Mouse (Mus musculus) v-Abl transformed pro-B cells (cell line): Measurements from ENCODE around the gene Vezt.

Experiments used
- in situ Hi-C, 2 experiments: fragments of 400-800 bp; cut with MboI; formaldehyde crosslinking; loops; one replicate each; pipeline ENCODE4 v1.15.1; 2025; ENCODE audit not compliant: unreplicated experiment in 2 of 2

Gene Vezt

DNA sequence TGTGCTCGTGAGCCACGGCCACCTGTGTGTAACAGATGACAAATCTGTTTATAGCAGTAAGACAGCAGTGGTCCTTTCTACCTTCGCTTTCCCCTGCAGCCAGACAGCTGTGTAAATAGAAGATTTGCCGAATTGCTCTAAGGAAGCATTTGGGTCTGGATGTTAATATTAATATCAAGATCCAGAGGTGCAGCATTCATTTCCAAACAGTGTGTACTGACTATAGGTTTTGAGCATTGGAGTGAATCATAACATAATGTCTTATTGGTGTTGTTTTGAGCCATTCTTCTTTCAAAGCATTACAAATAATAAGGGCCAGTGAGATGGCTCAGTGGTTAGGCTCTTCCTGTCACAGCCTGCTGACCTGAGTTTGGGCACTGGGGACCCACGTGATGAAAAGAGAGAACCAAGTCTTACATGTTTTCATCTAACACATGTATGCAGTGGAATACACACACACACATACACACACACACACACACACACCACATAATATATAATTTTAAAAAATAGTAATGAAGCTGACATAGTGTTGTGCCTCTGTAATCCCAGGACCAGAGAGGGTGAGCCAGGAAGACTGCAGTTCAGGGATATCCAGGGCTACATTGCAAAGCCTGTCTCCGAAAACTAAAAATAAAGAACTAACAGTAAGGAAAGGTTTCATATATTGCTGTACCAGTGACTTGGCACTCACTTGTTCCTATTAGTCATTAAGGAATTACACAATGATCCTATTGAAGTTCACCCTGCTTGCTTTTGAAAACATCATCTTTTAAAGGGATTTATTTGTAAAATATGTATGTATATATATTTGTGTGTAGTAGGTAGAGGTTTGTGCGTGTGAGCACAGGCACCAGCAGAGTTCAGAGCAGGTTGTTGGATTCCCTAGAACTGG is 3.0 kb upstream of the Vezt start:
- in situ Hi-C loops = loop anchor here in 1 of 2 experiments (5.0 kb wide), 1 partner anchor 84 kb away; no protein-coding TSS in a partner anchor

DNA sequence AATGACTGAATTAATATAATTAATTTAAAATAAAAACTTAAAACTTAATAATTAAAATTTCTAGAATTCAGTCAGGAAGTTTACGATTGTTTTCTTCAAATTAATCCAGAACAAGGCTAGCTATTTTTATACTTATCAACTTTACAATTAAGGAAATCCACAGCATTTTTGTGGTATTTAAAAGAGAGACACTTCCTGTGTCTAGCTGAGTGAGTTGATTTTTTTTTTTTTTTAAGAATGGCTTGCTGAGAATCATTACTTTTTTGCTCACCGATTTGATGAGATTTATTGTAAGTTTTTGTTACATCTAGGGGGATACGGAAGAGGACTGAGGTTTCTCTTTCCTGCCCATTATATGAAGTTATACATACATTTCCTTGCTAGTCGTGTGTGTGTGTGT is 2.0 kb upstream of the Vezt start:
- in situ Hi-C loops = loop anchor here in 1 of 2 experiments (5.0 kb wide), 1 partner anchor 85 kb away; no protein-coding TSS in a partner anchor

DNA sequence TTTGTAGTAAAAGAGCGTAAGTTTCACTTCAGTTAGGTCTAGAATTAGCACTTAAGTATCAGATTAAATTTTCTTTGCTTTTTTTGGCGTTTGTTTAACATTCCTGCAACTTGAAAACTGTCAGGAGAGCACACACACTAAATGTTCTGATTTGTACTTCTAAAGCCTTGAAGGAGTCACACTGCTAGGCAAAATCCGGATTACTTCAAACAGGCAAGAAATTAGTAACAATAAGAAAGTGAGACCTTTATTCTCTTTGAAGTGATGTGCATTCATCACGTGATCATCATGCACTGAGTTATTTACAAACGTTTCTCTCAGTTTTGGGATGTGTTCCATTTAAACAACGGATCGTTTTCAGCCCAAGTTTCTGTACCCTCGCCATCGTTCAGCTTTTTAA is 1.6 kb upstream of the Vezt start:
- in situ Hi-C loops = loop anchor here in 1 of 2 experiments (5.0 kb wide), 1 partner anchor 85 kb away; no protein-coding TSS in a partner anchor

DNA sequence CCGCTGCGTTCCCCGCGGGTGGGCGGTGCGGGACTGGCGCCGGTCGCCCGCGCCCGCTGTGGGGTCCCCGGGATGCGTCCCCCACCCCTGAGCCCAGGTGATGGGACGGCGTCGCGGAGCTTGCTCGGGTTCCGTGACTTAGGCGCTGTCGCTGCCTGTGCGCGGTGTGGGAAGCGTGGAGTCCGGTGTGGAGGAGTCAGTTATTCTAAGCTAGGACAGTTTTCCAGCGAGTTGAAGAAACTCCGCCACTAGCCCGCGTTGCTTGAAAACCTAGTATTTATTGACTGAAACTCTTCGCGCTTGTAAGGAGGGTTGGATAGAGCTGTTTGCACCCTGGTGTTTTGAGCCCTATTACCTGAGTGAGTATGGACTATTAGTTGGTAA is 750 bp upstream of the Vezt start:
- in situ Hi-C loops = loop anchor here in 1 of 2 experiments (5.0 kb wide), 1 partner anchor 86 kb away; no protein-coding TSS in a partner anchor

DNA sequence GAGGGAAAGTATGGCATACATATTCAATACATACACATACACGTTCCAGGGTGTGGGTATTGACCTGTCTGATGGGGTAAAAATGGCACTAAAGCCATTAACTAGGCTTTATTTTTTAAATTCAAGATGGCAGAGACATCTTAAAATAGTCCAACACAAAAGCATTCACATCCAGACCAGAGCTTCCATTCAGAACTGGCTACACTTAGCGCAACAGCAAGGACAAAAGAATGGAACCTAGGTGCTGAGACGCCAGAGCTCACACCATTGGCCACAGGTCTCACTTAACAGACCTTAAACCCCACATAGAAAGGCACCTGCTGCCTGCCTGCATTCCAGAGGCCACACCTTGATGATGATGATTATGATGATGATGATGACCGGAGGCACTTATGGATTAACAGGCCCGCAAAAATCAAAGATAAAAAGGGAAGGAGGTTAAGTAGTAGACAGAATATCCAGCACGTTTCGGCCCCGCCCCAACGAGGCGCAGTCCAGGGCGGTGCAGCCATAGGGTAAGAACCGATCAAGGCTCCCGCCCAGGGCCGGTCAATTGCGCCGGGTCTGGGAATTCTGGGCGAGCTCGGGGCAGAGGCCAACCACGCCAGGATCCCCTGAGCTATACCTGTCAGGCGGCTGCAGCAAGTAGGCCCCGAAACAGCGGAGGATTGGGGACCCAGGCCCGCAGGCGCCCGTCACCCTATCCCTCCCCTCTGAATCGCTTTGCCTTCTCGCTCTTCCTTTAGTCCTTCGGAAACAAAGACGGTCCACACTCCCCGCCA is 550 bp downstream of the Vezt start:
- in situ Hi-C loops = loop anchor here (5.0 kb wide), 2 partner anchors 82 to 87 kb away; no protein-coding TSS in a partner anchor

DNA sequence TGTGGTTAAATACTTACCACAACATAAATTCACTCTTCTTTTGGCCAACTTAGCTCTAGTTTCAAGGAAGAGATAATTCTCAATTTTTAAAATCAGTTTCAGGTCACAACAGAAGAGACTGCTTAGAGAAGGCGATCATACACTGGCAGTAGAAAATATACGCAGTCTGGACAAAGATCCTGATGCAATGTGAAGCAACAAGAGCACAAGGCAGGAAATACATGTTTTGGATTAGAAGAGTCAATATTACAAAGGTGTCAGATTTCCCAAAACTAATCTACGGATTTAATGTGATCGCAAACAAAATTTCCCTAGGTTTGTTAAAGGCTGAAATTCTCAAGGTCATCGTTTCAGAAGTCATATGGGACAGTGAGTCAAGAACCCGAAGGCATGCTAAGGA is 4.5 kb downstream of the Vezt start:
- in situ Hi-C loops = loop anchor here in 1 of 2 experiments (5.0 kb wide), 1 partner anchor 86 kb away; no protein-coding TSS in a partner anchor

DNA sequence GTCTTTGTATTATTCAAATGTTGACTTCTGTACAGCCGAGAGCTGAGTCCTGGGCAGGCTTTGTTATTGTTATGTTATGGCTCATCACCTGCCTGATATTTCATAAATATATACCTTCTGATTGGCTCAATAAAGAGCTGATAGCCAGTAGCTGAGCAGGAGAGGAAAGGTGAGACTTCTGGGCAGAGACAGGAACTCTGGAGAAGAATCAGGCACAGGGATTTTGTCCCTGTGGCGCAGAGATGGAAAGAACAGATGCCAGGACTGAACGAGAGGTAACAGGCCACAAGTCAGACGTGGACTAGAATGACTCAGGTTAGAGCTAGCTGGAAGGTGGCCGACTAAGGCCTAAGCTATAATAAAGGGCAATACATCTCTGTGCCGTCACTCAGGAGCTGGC is 7.1 kb downstream of the Vezt start:
- in situ Hi-C loops = loop anchor here in 1 of 2 experiments (10.0 kb wide), 1 partner anchor 926 kb away; no protein-coding TSS in a partner anchor

DNA sequence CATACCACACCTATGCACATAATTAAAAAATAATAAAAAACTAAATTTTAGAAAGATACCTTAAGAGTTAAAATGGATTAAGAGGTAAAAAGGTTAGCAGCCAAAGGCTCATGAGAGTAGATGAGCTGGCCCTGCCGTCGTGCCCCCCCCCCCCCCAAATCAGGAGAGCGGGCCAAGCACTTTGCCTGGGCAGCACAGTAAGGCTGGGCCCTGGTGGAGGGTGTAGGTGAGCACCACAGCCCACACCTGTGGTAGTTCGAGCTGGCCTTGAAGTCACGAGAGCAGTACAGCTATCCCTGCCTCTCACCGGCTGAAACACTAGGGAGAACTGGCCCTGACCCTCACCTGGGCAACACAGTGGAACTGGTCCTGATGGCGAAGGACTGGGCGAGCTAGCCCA is 10.5 kb downstream of the Vezt start:
- in situ Hi-C loops = loop anchor here in 1 of 2 experiments (10.0 kb wide), 1 partner anchor 930 kb away; no protein-coding TSS in a partner anchor

DNA sequence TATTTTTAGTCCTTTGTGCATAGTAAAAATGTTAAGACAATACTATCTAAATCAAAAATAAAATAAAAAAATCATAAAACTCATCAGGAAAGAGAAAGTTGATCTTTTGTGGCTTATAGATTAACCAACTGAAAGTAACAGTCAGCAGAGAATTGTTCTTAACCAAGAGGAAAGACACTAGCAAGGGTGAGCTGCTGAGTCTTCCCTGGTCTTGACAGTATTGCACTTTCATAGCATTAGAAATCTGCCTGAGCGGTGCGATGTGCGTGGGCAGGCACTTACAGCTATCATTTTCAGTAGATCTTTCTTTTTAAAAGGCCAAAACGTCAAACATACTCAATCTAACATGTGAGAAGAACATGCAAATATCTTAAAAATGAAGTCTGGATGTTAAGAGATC is 14.6 kb downstream of the Vezt start:
- in situ Hi-C loops = loop anchor here in 1 of 2 experiments (10.0 to 25.0 kb wide), 2 partner anchors 434 to 934 kb away; partner anchors contain the start of gene Snrpf

DNA sequence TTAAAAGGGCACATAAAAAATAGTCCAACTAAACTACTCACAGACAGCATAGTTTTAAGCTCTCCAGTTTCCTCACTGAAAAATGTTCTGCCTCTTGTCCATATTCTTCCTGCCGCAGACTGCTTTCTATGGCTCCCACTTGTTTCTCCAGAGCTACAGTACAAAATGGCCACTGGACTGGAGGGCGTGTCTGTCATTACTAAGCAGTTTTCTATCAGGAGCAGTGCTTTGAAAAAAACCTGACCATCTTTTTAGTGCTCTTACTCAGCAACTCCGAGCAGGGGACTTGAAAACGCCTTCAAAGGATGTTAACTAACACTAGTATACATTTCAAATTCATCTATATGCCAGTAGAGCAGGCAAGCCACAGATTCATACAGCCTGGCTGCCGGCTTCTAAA is 15.0 kb downstream of the Vezt start:
- in situ Hi-C loops = loop anchor here in 1 of 2 experiments (10.0 to 25.0 kb wide), 2 partner anchors 433 to 934 kb away; partner anchors contain the start of gene Snrpf

DNA sequence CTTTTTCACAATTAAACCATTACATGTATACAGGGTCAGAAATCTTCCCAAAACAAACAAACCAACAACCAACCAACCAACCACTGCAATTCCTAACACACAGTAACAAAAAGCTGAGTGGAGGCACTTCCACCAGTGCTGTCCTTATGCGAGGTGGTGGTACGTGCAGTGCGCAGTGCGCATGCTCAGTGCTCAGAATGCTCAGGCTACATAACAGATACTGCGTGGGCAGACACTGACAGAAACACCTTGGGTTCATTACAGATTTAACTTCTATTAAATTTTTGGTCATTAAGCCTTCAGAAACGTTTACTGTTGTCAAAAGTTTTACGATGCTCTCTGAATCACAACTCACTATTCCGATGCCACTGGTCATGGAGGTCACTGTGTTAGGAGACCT is 18.2 kb downstream of the Vezt start:
- in situ Hi-C loops = loop anchor here (10.0 to 25.0 kb wide), 2 partner anchors 203 to 430 kb away; partner anchors contain the start of gene Snrpf (in 1 of the 2)

DNA sequence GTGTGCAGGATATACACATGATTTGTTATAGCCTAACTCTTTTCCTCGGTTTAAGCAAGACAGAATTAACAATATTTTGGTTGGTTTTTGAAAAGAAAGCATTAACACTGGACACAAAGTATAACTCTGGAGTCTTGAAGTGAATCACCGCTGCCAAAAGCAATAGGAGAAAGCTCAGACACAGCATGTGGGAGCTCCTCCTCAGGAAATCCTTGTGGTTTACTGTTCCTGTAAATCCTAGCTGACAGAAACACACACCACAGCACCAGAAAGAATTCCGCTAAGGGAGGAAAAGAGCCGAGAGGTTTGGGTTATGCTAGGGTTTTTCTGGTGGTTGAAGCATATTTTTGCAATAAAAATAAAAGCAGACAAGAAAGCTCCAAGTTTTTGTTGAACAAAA is 21.4 kb downstream of the Vezt start:
- in situ Hi-C loops = loop anchor here (10.0 to 25.0 kb wide), 2 partner anchors 199 to 427 kb away; partner anchors contain the start of gene Snrpf (in 1 of the 2)

DNA sequence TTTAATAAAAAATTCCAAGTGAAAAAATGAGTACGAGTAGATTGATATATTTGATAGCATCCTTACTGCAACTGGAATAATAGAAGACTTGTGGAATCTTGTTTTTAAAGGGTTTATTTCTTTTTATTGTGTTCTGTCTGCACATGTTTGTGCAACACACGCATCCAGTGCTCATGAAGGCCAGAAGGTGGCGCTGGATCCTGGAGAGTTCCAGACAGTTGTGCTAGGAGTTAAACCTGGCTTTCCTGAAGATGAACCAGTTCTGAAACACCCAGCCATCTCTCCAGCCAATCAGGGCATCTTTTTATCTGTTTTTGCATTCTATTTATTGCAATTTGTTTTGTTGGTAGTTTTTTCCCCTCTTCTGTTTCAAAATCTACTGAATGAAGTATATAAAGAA is 22.4 kb downstream of the Vezt start:
- in situ Hi-C loops = loop anchor here (10.0 to 25.0 kb wide), 2 partner anchors 198 to 426 kb away; partner anchors contain the start of gene Snrpf (in 1 of the 2)

DNA sequence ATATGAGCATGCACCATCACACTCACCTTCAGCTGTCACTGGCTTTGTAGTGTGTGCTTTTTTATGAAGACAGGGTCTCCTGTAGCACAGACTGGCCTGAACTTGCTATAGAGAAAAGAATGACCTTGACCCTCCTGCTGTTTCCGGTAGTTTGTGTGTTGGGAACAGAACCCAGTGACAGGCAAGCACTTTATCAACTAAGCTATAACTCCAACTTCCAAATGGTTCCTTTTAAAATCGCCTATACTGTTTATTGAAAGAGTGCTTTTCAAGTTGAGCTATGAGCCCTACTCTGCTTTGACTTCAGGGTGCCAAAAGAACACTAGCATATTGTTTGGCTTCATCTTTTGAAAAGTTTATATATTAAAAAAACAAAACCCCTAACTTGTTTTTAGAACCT is 24.6 kb downstream of the Vezt start:
- in situ Hi-C loops = loop anchor here (10.0 to 25.0 kb wide), 2 partner anchors 196 to 424 kb away; partner anchors contain the start of gene Snrpf (in 1 of the 2)

DNA sequence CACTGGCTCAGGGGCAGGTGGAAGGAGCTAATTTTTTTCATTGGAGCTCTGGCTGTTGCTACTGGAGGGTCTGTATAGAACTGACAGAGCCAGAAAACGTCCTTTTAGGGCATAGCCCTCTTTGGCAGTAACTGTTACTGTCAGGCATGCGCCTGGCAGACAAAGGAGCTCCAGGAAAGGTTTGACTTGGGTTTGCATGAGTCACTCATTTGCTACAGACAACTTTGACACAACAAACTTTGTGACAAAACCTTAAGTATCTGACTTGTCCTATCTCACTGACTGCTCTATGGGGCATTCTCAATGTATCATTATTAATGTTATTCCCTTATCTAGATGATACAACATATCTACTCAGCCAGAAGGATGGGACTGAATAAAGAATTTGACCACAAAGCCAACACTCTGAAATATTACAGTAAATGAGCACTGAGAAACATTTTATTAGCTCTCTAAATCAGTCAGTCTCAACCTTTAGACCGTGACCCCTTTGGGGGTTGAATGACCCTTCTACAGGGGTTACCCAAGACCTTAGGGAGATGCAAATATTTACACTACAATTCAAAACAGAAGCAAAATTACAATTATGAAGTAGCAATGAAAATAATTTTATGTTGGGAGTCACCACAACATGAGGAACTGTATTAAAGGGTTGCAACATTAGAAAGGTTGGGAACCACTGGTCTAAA is 25.5 kb downstream of the Vezt start:
- in situ Hi-C loops = loop anchor here (10.0 to 25.0 kb wide), 2 partner anchors 195 to 423 kb away; partner anchors contain the start of gene Snrpf (in 1 of the 2)

DNA sequence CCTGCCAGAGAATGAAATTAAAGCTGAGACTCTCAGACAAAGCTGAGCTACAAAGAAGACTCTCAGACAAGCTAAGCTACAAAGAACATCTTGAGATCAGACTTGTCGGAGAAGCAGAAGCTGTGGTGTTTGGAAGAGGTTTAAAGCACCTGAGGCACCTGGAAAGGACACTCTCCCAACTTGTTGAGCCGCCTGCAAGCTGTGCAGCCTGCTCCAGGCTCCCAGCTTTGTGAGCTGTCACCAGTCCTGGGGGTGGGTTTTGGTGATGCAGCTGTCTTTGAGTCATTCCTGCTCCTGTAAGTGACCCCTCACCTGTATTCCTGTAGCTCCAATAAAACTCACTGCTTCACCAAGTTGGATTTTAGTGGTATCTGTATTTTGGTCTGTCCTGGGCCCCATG is 27.3 kb downstream of the Vezt start:
- in situ Hi-C loops = loop anchor here in 1 of 2 experiments (25.0 kb wide), 1 partner anchor 421 kb away; the partner anchor contains the start of gene Snrpf

DNA sequence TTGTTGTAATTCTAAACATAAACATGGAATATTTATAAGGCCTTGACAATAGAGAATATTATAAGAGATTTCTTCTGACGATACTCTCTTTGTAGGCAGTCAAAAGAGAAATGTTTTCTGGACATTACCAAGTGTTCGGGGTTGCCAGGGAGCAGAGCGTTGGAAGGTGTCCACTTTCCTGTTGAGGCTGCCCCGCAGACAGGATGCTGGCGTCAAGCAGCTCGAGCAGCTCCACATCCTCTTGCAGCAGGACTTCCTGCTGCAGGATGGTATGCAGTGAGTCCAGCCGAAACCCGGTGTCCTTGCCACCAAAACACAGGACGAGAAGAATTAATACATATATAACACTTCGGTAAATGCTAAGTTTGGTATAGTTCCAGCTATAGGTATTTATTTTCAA is 35.4 kb downstream of the Vezt start:
- in situ Hi-C loops = loop anchor here in 1 of 2 experiments (25.0 kb wide), 1 partner anchor 413 kb away; the partner anchor contains the start of gene Snrpf

DNA sequence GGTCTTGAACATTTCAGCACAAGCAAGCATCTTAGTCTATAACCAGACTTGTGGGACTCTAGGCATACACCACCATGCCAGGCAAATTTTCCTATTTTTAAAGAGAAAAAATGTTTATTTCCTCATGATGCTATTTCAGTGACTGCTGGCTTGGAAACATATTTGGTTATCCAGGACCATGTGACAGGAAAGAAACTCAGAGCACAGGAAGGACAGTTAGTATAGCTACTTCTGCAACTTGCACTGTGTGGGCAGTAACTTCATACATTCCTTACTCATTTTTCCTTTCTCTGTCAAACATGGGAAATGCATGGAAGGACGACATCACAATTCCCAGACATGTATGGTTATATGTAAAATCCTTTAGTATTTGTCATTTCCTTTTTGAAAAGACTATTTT is 36.3 kb downstream of the Vezt start:
- in situ Hi-C loops = no loop called here

DNA sequence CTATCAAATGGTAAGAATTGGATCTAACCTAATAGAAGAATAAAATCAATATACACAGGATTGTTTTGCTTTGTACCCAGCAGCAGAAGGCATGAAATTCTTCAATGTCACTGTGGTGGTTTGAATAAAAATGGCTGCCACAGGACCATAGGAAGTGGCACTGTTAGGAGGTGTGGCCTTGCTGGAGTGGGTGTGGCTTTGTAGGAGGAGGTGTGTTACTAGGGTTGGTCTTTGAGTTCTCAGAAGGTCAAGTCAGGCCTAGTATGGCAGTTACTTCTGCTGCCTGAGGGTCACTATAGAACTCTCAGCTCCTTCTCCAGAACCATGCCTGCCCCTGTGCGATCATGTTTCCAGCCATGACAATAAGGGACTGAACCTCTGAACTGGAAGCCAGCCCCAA is 40.5 kb downstream of the Vezt start:
- in situ Hi-C loops = no loop called here

DNA sequence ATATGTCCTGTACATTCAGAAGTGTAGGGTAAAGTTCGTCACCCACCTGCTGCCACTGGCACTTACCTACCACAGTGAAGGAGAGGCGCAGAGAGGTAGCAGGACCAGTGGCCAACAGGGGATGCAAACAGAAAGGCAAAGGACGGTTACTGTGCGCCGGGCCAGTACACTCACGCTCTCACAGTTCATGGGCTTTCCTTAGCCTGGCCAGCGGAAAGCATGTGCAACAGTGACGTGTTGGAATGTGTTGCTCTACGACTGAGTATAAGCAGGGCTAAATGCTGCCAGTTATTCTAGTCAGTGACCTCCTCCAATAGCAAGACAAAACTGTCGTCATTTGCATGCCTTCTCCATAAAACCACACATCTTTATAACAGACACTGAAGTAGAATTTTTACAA is 41.5 kb downstream of the Vezt start:
- in situ Hi-C loops = no loop called here
